Mouse (Mus musculus): ENCODE data around the gene Thbs2.

DNA sequence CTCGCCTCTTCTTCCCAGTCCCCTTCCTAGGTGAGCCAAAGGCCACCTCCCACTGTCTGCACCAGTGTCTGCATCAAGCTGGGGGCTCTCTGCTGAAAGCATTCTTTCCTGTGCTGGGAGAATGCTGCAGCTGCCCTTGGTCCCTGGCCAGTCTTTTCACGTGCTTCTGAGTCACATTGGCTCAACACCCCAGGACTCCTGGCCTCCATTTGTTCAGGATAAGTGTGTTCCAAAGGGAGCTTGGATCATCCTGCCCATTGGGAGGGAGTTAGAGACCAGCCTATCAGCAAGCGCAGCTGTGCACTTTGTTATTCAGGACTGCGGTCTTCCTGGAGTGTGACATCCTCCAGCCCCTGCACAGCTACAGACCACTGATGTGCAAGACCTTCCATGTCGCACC lies 21.6 kb downstream of the Thbs2 start:
- no peak for TF ChIP-seq CTCF (IDR thresholded peaks at IDR 0.05; ENCODE audit: control insufficient read depth, insufficient read depth, insufficient replicate concordance, low read depth, low read length)
- no peak for TF ChIP-seq POLR2A (IDR thresholded peaks at IDR 0.05; ENCODE audit: control insufficient read depth, low read depth, low read length)

Data from testis, adult 2 months (tissue).